Mouse (Mus musculus): ENCODE results near the gene Sipa1l1. TPM values are rescaled to one million over a fixed set of nuclear protein-coding genes. Genes with fewer than 3 reads are reported as not detected.

The Sipa1l1 gene
- total RNA-seq, 1 experiment, result 31.8 TPM

DNA sequence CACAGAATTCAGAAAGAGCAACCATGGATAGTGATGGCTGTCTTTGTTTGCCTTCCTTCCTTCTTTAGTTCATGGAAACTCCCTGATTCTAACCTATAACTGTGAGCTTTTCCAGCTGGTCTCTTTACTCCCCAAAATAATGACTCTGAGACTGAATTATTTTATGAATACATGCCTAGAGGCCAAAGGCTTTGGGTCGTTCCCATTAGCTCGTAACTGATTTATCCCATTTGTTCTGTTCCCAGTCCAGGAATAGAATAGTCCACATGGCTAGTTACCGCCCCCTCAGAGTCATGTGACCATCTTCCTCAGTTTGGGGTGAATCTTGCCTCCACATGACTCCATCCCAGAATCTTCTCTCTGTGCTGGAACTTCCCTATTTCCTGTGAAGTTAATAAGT, 272.4 kb downstream of the Sipa1l1 start:
- in situ Hi-C loops (cut with MboI; ENCODE audit: low sequenced_read_pairs in 2 of 2, unreplicated experiment in 2 of 2), result no loop called here

GRCm38 (mm10) chr12:82446609-82447024, 277.5 kb downstream of the Sipa1l1 start:
- Histone ChIP-seq H3K9me3 (ENCODE audit: control insufficient read depth, insufficient read depth, low read depth, low read length) (no peaks in the 10 kb centered on the region), H3K36me3 (ENCODE audit: control insufficient read depth, insufficient read depth, low read length, poor library complexity, severe bottlenecking) (peaks cover 10% of the 10 kb centered on the region; the same call in 1 of the 2 replicates), H3K27ac (ENCODE audit: insufficient read depth, low read depth, low read length, poor library complexity, severe bottlenecking) (no peak overlapping the region), H3K4me1 (ENCODE audit: control insufficient read depth in 2 of 2, insufficient read depth in 2 of 2, low read length in 2 of 2, poor library complexity in 1 of 2) (no peaks in the 10 kb centered on the region; a peak in 1 of 4 replicates), H3K9ac (ENCODE audit: insufficient read depth, low read depth, low read length, poor library complexity, severe bottlenecking) (no peak overlapping the region), H3K4me3 (ENCODE audit: insufficient read depth in 1 of 2, low read depth in 1 of 2, low read length in 2 of 2, poor library complexity in 1 of 2, severe bottlenecking in 1 of 2) (no peak overlapping the region)
- in situ Hi-C loops (cut with MboI; ENCODE audit: low sequenced_read_pairs in 2 of 2, unreplicated experiment in 2 of 2), result no loop called here
- TF ChIP-seq ZNF384 (IDR thresholded peaks at IDR 0.05; ENCODE audit: low read depth, low read length) (no peak), HCFC1 (IDR thresholded peaks at IDR 0.05; ENCODE audit: borderline replicate concordance, insufficient read depth, low read length) (no peak), ZC3H11A (IDR thresholded peaks at IDR 0.05; ENCODE audit: borderline replicate concordance, low read depth, low read length) (no peak), CHD2 (IDR thresholded peaks at IDR 0.05; ENCODE audit: low read depth, low read length) (no peak), MAFK (IDR thresholded peaks at IDR 0.05; ENCODE audit: insufficient read depth, low read depth, low read length) (no peak)
- no peak for DNase-seq (ENCODE audit: low read depth, low spot score)

More for the DNA sequence above, 272.4 kb downstream of the Sipa1l1 start:
- no peak for DNase-seq (ENCODE audit: low read depth, low spot score)
- Histone ChIP-seq H3K27ac (ENCODE audit: insufficient read depth, low read depth, low read length, poor library complexity, severe bottlenecking) (no peak overlapping the region), H3K4me1 (ENCODE audit: control insufficient read depth in 2 of 2, insufficient read depth in 2 of 2, low read length in 2 of 2, poor library complexity in 1 of 2) (no peaks in the 10 kb centered on the region), H3K36me3 (ENCODE audit: control insufficient read depth, insufficient read depth, low read length, poor library complexity, severe bottlenecking) (peaks cover 7% of the 10 kb centered on the region; the same call in 1 of the 2 replicates), H3K4me3 (ENCODE audit: insufficient read depth in 1 of 2, low read depth in 1 of 2, low read length in 2 of 2, poor library complexity in 1 of 2, severe bottlenecking in 1 of 2) (no peak overlapping the region), H3K9me3 (ENCODE audit: control insufficient read depth, insufficient read depth, low read depth, low read length) (no peaks in the 10 kb centered on the region), H3K9ac (ENCODE audit: insufficient read depth, low read depth, low read length, poor library complexity, severe bottlenecking) (no peak overlapping the region)
- TF ChIP-seq HCFC1 (IDR thresholded peaks at IDR 0.05; ENCODE audit: borderline replicate concordance, insufficient read depth, low read length), result no peak
- TF ChIP-seq ZC3H11A (IDR thresholded peaks at IDR 0.05; ENCODE audit: borderline replicate concordance, low read depth, low read length), result no peak
- TF ChIP-seq MAFK (IDR thresholded peaks at IDR 0.05; ENCODE audit: insufficient read depth, low read depth, low read length), result no peak
- TF ChIP-seq CHD2 (IDR thresholded peaks at IDR 0.05; ENCODE audit: low read depth, low read length), result no peak
- no peak for TF ChIP-seq ZNF384 (IDR thresholded peaks at IDR 0.05; ENCODE audit: low read depth, low read length)

GRCm38 (mm10) chr12:82448129-82448815, 279.2 kb downstream of the Sipa1l1 start:
- in situ Hi-C loops (cut with MboI; ENCODE audit: low sequenced_read_pairs in 2 of 2, unreplicated experiment in 2 of 2), result no loop called here
- no peak for TF ChIP-seq ZNF384 (IDR thresholded peaks at IDR 0.05; ENCODE audit: low read depth, low read length)
- TF ChIP-seq HCFC1 (IDR thresholded peaks at IDR 0.05; ENCODE audit: borderline replicate concordance, insufficient read depth, low read length), result no peak
- no peak for TF ChIP-seq MAFK (IDR thresholded peaks at IDR 0.05; ENCODE audit: insufficient read depth, low read depth, low read length)
- no peak for TF ChIP-seq CHD2 (IDR thresholded peaks at IDR 0.05; ENCODE audit: low read depth, low read length)
- TF ChIP-seq ZC3H11A (IDR thresholded peaks at IDR 0.05; ENCODE audit: borderline replicate concordance, low read depth, low read length), result no peak
- Histone ChIP-seq H3K9me3 (ENCODE audit: control insufficient read depth, insufficient read depth, low read depth, low read length) (no peaks in the 10 kb centered on the region), H3K9ac (ENCODE audit: insufficient read depth, low read depth, low read length, poor library complexity, severe bottlenecking) (no peak overlapping the region), H3K4me1 (ENCODE audit: control insufficient read depth in 2 of 2, insufficient read depth in 2 of 2, low read length in 2 of 2, poor library complexity in 1 of 2) (peaks cover 0 to 3% of the 10 kb centered on the region in 2 experiments; a peak in 2 of 4 replicates), H3K4me3 (ENCODE audit: insufficient read depth in 1 of 2, low read depth in 1 of 2, low read length in 2 of 2, poor library complexity in 1 of 2, severe bottlenecking in 1 of 2) (no peak overlapping the region), H3K36me3 (ENCODE audit: control insufficient read depth, insufficient read depth, low read length, poor library complexity, severe bottlenecking) (peaks cover 10% of the 10 kb centered on the region; the same call in 1 of the 2 replicates), H3K27ac (ENCODE audit: insufficient read depth, low read depth, low read length, poor library complexity, severe bottlenecking) (no peak overlapping the region)
- no peak for DNase-seq (ENCODE audit: low read depth, low spot score)

DNA sequence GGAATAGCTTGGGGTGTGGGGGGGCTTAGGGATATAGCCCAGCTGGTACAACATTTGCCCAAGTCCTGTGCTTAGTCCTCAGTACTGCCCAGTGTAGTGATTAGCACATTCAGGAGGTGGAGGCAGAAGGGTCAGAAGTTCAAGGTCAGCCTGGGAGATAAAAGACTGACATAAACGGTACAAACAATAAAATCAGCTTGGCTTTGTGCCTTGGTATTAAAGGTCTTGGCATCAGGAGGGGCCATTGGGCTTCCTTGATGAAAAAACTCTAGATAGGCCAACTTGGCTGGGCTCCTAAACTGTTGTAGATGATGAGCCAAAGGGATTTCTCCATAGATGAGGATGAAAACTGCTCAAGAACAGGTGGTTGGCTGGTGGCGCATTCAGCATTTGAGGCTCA, 283.3 kb downstream of the Sipa1l1 start:
- no peaks in the 10 kb centered on the region for H3K9me3 ChIP-seq (ENCODE audit: control insufficient read depth, insufficient read depth, low read depth, low read length)
- DNase-seq (ENCODE audit: low read depth, low spot score), result no peak
- peaks cover 0 to 3% of the 10 kb centered on the region in 2 experiments; a peak in 1 of 4 replicates for H3K4me1 ChIP-seq (ENCODE audit: control insufficient read depth in 2 of 2, insufficient read depth in 2 of 2, low read length in 2 of 2, poor library complexity in 1 of 2)
- TF ChIP-seq ZC3H11A (IDR thresholded peaks at IDR 0.05; ENCODE audit: borderline replicate concordance, low read depth, low read length) (no peak), HCFC1 (IDR thresholded peaks at IDR 0.05; ENCODE audit: borderline replicate concordance, insufficient read depth, low read length) (no peak), CHD2 (IDR thresholded peaks at IDR 0.05; ENCODE audit: low read depth, low read length) (no peak), MAFK (IDR thresholded peaks at IDR 0.05; ENCODE audit: insufficient read depth, low read depth, low read length) (no peak), ZNF384 (IDR thresholded peaks at IDR 0.05; ENCODE audit: low read depth, low read length) (no peak)
- H3K36me3 ChIP-seq (ENCODE audit: control insufficient read depth, insufficient read depth, low read length, poor library complexity, severe bottlenecking), result peaks cover 6% of the 10 kb centered on the region; the same call in 1 of the 2 replicates
- H3K27ac ChIP-seq (ENCODE audit: insufficient read depth, low read depth, low read length, poor library complexity, severe bottlenecking), result no peak overlapping the region
- no peak overlapping the region for H3K9ac ChIP-seq (ENCODE audit: insufficient read depth, low read depth, low read length, poor library complexity, severe bottlenecking)
- no peak overlapping the region for H3K4me3 ChIP-seq (ENCODE audit: insufficient read depth in 1 of 2, low read depth in 1 of 2, low read length in 2 of 2, poor library complexity in 1 of 2, severe bottlenecking in 1 of 2)
- in situ Hi-C loops (cut with MboI; ENCODE audit: low sequenced_read_pairs in 2 of 2, unreplicated experiment in 2 of 2), result no loop called here

All from ES-E14 (cell line).